ENCODE assay signal across 8 mouse cellular contexts in genomic region chr15:86113342-86113710, GRCm38 (mm10). TPM values are rescaled to one million over a fixed set of nuclear protein-coding genes. Genes with fewer than 3 reads are reported as not detected.
DNase-seq lines count a peak whose midpoint lies in the region; ATAC-seq and TF ChIP-seq lines count a peak whose summit lies in the region.

No protein-coding gene starts in this region.

- peak; percentile 64 for DNase-seq in kidney, postnatal 0 days (ENCODE audit: low spot score)
- no peak for DNase-seq in kidney, adult 8-10 months
- peak; percentile 61 for DNase-seq in brain, adult 2 months (ENCODE audit: low read depth, low spot score)
- no peak for DNase-seq in c-Kit-positive CD71-positive TER-119-positive erythroid progenitor cells, embryonic 14.5 days (ENCODE audit: low spot score)
- DNase-seq in adrenal gland, postnatal 14 days: no peak
- no peak for DNase-seq in urinary bladder, postnatal 25 days (ENCODE audit: low spot score)

- H3K36me3 ChIP-seq in kidney, postnatal 0 days (ENCODE audit: insufficient read depth, low read length): no peaks in the 10 kb centered on the region
- no peaks in the 10 kb centered on the region for H3K36me3 ChIP-seq in hindbrain, embryonic 12.5 days
- no peaks in the 10 kb centered on the region for H3K36me3 ChIP-seq in midbrain, embryonic 16.5 days (ENCODE audit: control insufficient read depth, insufficient read depth, low read length)

- no peak for ATAC-seq in kidney, postnatal 0 days (replicated peaks; ENCODE audit: low FRiP score, low read depth)
- ATAC-seq in hindbrain, embryonic 12.5 days (ENCODE audit: low FRiP score): no peak; the same call in none of the 2 replicates
- ATAC-seq in midbrain, embryonic 16.5 days: peak; percentile 20

- H3K4me3 ChIP-seq in kidney, postnatal 0 days (replicated peaks; ENCODE audit: low read depth, low read length): no peak overlapping the region
- H3K4me3 ChIP-seq in hindbrain, embryonic 12.5 days: no peak overlapping the region
- H3K4me3 ChIP-seq in midbrain, embryonic 16.5 days (ENCODE audit: low read depth, low read length): no peak overlapping the region

- H3K27ac ChIP-seq in kidney, postnatal 0 days: no peak overlapping the region
- peak overlapping the region; percentile 79 for H3K27ac ChIP-seq in hindbrain, embryonic 12.5 days
- H3K27ac ChIP-seq in midbrain, embryonic 16.5 days (ENCODE audit: low read length): peak overlapping the region; percentile 80

- no peaks in the 10 kb centered on the region for H3K27me3 ChIP-seq in kidney, postnatal 0 days (ENCODE audit: insufficient read depth, low read length)
- no peaks in the 10 kb centered on the region for H3K27me3 ChIP-seq in hindbrain, embryonic 12.5 days
- no peaks in the 10 kb centered on the region for H3K27me3 ChIP-seq in midbrain, embryonic 16.5 days (ENCODE audit: control insufficient read depth, insufficient read depth, low read depth, low read length)

- TF ChIP-seq CTCF in kidney, postnatal 0 days (IDR thresholded peaks at IDR 0.05; ENCODE audit: low read depth): no peak

- no peak overlapping the region; the same call in 1 of the 2 replicates for H3K4me2 ChIP-seq in kidney, postnatal 0 days (ENCODE audit: low read length)
- H3K4me2 ChIP-seq in hindbrain, embryonic 12.5 days (replicated peaks): peak overlapping the region; percentile 15
- H3K4me2 ChIP-seq in midbrain, embryonic 16.5 days (ENCODE audit: low read length): peak overlapping the region; percentile 19; the same call in 1 of the 2 replicates

- peaks cover 18% of the 10 kb centered on the region for H3K4me1 ChIP-seq in kidney, postnatal 0 days (replicated peaks; ENCODE audit: insufficient read depth, low read length)
- peaks cover 35% of the 10 kb centered on the region for H3K4me1 ChIP-seq in hindbrain, embryonic 12.5 days
- H3K4me1 ChIP-seq in midbrain, embryonic 16.5 days (ENCODE audit: control insufficient read depth, insufficient read depth, low read length): peaks cover 33% of the 10 kb centered on the region

- H3K9ac ChIP-seq in kidney, postnatal 0 days (ENCODE audit: low read depth, low read length): 0 out of 2 replicates have a peak overlapping the region, but pooled peaks have one; percentile 14
- no peak overlapping the region for H3K9ac ChIP-seq in hindbrain, embryonic 12.5 days
- peak overlapping the region; percentile 27; the same call in 1 of the 2 replicates for H3K9ac ChIP-seq in midbrain, embryonic 16.5 days (ENCODE audit: low read depth, low read length)

- 16% methylated on average over 9 of the region's 9 CpGs for WGBS in kidney, postnatal 0 days
- WGBS in hindbrain, embryonic 12.5 days: 14% methylated on average over 9 of the region's 9 CpGs
- WGBS in midbrain, embryonic 16.5 days: 7% methylated on average over 9 of the region's 9 CpGs

- no peaks in the 10 kb centered on the region for H3K9me3 ChIP-seq in kidney, postnatal 0 days (replicated peaks; ENCODE audit: low read length)
- H3K9me3 ChIP-seq in hindbrain, embryonic 12.5 days (replicated peaks): no peaks in the 10 kb centered on the region
- H3K9me3 ChIP-seq in midbrain, embryonic 16.5 days (replicated peaks; ENCODE audit: control insufficient read depth, low read length, poor library complexity, severe bottlenecking): no peaks in the 10 kb centered on the region

RNA-seq across cellular contexts. Expression of gene Gramd4, which starts 55.8 kb away (rescaled TPM):
- polyA plus RNA-seq in kidney, postnatal 0 days (2015; fragmentation: Nextera tagmentation; extraction: Ambion mirVana): 13.3 and 13.5 TPM in 2 replicates
- 32.5 and 35.2 TPM in 2 replicates for polyA plus RNA-seq in hindbrain, embryonic 12.5 days (2016; fragmentation: Nextera tagmentation; extraction: Ambion mirVana)
- polyA plus RNA-seq in midbrain, embryonic 16.5 days (2015; fragmentation: Nextera tagmentation; extraction: Ambion mirVana): 36.0 and 36.7 TPM in 2 replicates
- 16.1 and 17.5 TPM in 2 replicates for total RNA-seq in adrenal gland, postnatal 14 days (2021)

Comparison
In these comparisons a context has a peak if more than half of its experiments do, and no peak if none do; other contexts are left out.
1. DNase-seq: peak in kidney, postnatal 0 days (single experiment) and brain, adult 2 months (single experiment); none in kidney, adult 8-10 months (0 of 2), c-Kit-positive CD71-positive TER-119-positive erythroid progenitor cells, embryonic 14.5 days (single experiment), adrenal gland, postnatal 14 days (single experiment) and urinary bladder, postnatal 25 days (single experiment).